Mouse (Mus musculus): ENCODE results near the gene Dusp15.

Gene Dusp15

DNA sequence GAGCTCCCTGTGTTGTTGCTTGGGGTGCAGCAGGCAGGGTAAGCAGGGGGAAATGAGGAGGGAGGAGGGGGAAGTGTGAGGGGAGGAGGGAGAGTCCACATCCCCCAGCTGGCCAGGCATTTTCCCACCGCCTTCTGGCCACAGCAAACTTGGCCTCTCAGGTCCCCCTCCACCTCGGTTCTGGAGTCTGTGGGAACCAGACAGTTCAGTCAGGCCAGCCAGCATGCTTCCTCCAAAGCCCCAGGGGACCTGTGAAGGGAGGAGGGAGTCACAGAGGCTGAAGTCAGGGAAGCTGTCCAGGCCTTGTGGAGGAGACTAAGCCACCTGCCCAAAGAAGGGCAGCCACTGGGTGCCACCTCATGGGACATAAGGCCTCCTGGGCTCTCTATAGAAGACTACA, 21.2 kb downstream of the Dusp15 start:
- DNase-seq: no peak

DNA sequence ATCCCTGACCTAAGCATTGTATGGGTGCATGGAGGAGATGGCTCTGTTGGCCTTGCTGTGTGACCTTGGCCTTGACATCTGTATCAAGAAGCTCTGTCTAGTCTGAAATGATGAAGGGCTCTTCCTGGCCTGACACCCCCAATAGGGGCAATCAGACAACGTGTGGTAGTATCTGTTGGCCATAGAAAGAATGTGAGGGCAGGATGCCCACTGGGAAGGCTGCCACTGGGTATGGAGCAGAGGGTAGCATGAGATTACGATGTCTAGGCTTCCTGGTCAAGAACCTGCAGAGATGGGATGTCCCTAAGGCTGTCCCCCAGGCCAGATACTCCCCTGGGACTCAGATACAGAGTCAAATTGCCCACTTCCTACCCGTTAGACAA, 22.5 kb downstream of the Dusp15 start:
- DNase-seq: no peak

- DNase-seq: no peak
These were observed 23.1 kb downstream of the Dusp15 start for GRCm38 (mm10) chr2:152928219-152928987.

GRCm38 (mm10) chr2:152927371-152927770, 24.1 kb downstream of the Dusp15 start:
- no peak for DNase-seq

DNA sequence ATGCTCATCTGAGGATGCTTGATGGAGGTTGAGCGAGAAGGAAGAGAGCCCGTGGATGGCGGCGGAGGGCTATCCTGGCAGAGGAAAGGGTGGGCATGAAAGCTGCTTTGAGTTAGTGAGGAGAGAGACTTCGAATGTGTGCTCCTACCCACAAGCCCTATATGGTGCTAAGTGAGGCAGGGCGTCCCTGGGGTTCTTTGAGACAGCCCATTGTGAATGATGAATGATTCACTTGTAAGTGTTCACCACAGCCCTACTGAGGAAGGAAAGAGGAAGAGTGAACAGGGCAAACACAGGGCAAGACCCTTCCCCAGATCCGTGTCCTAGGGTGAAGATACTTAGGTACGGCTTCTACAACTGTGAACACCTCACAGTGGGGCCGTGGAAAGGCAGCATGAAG, 24.6 kb downstream of the Dusp15 start:
- DNase-seq: no peak

- DNase-seq: no peak
These were observed 26.2 kb downstream of the Dusp15 start for GRCm38 (mm10) chr2:152925189-152925872.

GRCm38 (mm10) chr2:152924543-152924942, 27.0 kb downstream of the Dusp15 start:
- DNase-seq: no peak

DNA sequence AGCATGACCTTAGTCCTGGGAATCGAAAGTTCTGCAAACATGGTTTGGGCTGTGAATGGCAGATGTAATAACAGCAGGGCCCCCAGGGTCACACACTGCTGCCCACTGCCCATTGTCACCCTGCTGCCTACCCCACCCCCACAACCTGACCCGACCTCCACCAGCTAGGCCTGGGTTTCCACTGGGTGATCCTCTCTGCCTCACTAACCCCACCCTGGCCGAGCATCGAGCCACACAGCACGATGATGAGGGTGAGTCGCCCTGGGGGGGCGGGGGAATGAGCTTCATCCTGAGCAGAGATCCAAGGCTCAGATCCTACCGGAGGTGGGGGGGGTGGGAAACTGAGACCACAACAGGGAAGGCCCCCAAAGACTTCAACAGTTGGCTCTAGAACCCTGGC, 27.4 kb downstream of the Dusp15 start:
- no peak for DNase-seq

DNA sequence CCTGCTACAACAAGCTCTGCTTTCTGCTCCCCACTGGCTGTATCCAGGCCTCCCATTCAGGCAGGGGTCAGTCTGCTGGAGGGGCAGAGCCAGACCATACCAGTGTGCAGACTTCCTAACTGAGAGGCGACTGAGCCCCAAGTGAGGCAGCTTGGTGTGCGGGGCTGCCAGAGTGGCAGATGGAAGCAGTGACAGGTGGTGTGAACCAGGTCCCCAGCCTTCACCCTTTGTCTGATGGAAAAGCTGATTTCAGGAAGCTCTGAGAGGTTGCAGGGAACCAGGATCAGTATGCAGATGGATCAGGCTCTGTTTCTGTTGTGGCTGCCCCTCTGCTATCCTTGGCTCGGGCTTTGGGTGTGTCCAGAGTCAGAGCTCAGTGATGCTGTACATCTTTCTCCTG, 27.9 kb downstream of the Dusp15 start:
- peak; percentile 63 to 70 for DNase-seq

- no peak for DNase-seq
These were observed 29.1 kb downstream of the Dusp15 start for GRCm38 (mm10) chr2:152922376-152922775.

DNA sequence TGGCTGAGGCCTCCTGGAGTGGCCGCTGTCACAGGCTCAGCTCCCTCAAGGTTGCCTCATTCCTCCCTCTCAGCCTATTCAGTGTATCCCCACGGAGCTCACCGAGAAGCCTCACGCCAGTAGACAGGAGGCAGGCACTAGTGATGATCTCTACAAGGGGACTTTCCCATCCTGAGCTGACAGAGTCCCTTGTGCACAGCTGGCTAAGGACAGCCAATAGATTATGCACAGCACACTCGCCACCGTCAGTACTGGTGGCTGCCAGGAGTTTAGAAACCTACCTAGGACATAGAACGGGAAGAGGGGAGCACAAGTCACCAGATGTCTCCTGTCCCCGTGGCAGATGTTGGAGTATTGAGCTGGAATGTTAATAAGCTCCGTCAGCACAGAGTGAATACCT, 33.8 kb downstream of the Dusp15 start:
- no peak for DNase-seq

- DNase-seq: no peak
These were observed 35.4 kb downstream of the Dusp15 start for GRCm38 (mm10) chr2:152916111-152916510.

DNA sequence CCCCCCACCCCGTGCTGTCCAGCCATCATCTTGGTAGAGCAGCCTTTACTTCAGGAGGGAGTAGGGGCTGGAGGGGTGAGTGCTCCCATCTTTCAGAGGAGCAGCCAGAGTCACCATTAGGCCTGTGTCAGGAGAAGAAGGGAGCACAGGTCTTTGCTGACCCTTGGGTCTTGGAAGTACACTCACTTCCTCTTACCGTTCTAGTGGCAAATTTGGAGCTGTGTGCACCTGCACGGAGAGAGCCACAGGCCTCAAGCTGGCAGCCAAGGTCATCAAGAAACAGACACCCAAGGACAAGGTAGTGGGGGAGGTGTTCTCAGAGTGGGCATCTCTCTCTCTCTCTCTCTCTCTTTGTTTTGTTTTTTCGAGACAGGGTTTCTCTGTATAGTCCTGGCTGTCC, 36.0 kb downstream of the Dusp15 start:
- DNase-seq: no peak

DNA sequence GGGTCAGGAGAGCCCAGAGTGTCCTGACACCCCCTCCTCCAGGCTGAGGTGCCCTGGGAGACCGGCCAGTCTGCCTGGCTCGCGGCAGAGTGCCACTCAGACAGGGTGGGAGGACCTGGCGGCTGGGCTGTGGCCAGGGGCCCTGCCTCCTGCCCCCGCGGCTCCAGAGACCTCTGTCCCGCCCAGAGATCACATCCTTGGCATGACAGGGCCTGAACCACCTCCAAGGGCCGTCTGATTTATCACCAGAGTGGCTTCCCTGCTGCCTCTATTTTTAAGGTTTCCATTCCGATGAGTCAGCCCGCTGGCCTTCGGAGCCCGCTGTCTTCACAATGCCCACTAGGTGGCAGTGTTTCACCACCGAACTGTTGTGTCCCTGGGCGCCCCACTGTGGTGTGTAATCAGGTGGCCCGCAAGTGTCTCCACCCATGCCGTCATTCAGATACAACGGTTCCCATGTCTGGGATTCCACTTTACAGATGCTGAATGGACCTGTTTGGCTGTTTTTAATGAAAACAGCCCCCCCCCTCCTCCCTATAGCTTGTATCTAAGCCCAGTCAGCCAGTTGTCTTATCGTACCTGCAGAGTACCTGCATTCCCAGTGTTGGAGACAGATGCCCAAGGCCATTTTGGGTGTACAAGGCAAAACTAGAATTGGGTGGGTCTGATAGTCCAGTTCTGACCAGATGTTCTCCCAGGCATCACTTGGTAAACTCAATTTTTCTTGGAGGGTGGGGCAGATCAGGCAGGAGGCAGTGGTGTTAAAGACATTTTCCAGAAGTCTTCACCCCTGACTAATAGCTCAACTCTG, 37.0 kb downstream of the Dusp15 start:
- DNase-seq: peak; percentile 90 to 94

GRCm38 (mm10) chr2:152913471-152913870, 38.0 kb downstream of the Dusp15 start:
- DNase-seq: no peak

DNA sequence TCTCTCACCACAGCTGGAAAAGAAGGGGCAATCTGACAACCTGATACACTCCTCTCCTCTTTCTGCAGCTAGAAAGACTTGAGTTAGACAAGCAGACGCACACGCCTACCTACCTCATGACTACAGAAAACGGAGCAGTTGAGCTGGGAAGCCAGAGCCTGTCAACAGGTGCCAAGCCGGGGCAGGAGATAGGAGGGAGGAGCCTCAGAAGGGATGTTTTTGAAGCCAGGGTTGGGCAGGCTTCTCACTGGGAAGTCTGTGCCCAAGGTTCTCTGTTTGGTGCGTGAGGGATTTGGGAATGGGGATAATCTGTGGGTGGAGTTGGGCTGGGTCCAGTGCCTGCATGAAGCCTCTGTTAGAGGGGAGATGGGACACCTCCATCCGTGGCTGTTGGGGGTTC, 40.1 kb downstream of the Dusp15 start:
- no peak for DNase-seq

GRCm38 (mm10) chr2:152911031-152911430, 40.5 kb downstream of the Dusp15 start, which contains the start of gene Mylk2:
Gene Mylk2, plus strand, starts transcription at chr2:152911352.
- peak in 1 of 2 experiments; percentile 59 for DNase-seq

DNA sequence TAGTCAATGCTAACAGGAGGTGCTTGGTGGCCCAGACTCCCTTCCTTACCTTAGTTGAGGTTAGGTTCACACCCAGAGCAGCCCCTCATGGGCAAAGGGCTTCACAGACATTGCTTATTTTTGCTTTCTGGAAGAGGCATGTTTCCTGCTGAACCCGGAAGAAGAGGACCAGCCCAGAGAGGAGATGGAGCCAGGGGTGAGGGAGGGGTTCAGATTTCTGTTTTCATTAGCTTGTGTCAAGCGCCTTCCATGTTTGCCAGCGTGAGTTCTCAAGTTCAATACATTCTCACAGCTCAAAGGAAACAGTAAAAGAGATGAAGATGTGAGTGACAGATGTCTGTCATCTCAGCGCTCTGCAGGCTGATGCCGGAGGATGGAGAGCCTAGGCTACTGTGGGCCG, 41.6 kb downstream of the Dusp15 start:
- no peak for DNase-seq

DNA sequence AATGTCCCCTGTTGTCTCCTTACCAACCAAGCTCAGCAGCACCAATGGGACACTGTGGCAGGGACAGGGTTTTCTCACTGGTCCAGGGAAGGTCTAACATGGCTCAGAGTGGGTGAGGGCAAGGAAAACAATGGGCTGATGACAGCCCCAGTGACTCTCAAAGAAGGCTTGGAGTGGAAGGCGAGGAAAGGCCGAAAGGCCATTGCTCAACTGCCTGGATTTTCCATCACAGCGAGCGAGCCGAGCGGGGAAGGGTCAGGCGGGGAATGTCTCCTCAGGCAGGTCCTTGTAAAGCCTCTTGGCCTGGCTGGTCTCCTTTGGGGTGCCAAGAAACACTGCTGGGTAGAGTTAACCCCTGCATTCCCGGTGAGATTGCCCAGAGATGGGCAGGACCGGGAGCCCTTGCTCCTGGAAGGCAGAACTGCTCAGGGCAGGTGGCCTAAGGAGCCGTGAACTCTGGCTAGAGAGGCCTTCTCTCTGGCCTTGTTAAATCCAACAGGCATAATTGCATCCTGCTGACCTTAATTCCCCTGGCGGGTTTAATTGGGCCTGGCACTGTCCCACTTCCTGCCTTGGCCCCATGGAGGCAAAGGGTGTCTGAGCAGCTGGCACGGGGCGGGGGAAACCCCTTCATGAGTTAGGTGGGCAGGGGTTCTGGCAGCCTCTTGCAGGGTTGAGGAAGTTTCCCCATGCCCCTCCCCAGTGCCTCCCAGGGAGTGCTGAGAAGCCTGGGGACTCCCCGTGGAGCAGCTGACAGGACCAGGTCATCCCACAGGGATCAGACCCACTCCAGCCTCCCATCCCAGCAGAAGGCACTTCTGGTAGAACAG, 44.2 kb downstream of the Dusp15 start:
- DNase-seq: no peak

DNA sequence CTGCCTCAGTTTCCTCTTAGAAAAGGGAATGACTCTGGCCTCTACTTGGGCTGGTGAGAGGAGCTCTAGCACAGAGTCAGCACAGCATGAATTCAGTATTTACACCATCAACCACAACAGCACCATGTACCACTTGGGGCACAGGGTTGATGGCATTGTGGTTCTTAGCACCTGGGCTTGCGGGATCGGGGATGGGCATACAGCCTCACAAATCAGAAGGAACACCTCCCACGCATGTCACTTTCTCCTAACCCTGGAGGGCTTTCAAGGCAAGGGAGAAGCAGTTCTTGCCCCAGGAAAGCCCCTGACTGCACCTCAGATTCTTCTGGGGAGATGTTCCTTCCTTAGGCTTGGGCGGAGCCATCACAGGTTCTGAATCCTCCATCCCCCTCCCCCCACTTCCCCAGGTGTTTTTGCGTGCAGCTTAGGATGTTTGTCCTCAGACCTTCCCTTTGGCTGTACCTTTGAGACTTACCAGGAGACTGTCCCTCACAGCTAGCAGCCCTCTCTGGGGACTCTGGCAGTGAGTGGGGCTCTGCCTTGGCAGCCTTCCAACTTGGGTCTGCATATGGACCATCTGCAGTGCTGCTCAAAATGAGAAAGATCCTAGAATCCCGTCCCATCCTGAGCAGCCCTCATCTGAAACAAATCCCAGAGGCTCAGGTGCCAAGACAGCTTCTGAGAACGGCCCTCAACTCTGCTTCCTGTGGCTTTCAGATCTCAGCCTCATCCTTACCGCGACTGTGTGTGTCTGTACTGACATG, 45.0 kb downstream of the Dusp15 start:
- no peak for DNase-seq

DNA sequence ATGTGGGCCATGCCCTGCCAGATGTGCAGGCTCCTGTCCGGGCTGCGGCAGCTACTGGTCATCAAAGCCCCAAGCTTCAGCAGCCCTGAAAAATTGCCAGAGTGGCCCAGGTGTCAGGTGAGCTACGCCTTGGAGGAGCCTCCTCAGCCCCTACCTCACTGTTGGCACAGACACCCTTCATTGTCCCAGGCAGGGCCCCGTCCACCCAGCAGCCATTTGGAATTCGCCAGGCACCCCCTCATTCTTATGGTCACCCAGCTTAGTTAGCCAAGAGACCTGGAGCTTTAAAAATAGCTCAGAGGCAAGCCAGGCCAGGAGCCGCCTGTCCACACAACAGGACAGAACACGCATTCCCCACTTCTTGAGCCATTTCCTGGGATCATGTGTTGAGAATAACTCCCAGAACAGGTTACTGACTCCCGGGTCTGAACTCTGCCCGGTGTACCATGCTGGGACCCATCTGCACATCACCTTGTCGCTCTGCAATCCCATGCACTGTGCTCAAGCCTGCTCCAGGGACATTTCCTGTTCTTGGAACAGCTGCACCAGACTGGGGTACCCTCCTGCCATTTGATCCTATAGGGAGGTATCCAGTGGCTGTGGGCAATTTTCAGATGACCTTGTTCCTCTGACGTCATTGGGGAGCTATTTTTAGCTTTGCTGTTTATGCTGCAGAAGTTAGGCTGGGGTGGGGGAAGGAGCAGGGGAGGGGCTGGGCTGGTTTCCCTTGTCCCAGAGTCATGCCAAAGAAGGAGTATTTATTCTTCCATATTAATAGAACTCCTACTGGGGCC, 46.3 kb downstream of the Dusp15 start:
- no peak for DNase-seq

Measured in cerebellum, postnatal 36 days (tissue).